In genomic region chr6:134566818-134567485, GRCm38 (mm10) we compare ENCODE assay signal across 8 mouse cellular contexts. TPM values are rescaled to one million over a fixed set of nuclear protein-coding genes. Genes with fewer than 3 reads are reported as not detected.
DNase-seq lines count a peak whose midpoint lies in the region; ATAC-seq and TF ChIP-seq lines count a peak whose summit lies in the region.

TSS of gene Lrp6 (minus strand) at chr6:134566965.

- intact Hi-C loops in left cerebral cortex, adult 2 months (cut with DNase I), result loop anchor here (1.0 to 5.0 kb wide), 3 partner anchors 40 to 128 kb away; no protein-coding TSS in a partner anchor

- H3K27ac ChIP-seq in hindbrain, postnatal 0 days, result peak within 1 kb of the TSS; percentile 100
- peak within 1 kb of the TSS; percentile 95 for H3K27ac ChIP-seq in left cerebral cortex, adult 2 months
- peak within 1 kb of the TSS; percentile 33; the same call in 1 of the 2 replicates for H3K27ac ChIP-seq in macrophage

- H3K79me2 ChIP-seq in macrophage (ENCODE audit: inconsistent target), result peaks cover 43% of the 10 kb centered on the region

- WGBS in hindbrain, postnatal 0 days, result under 1% methylated on average over 82 of the region's 99 CpGs
- WGBS in macrophage (ENCODE audit: missing documents), result 1% methylated on average over 99 of the region's 99 CpGs

- H3K4me3 ChIP-seq in hindbrain, postnatal 0 days (ENCODE audit: low read length), result peak within 1 kb of the TSS; percentile 83
- H3K4me3 ChIP-seq in left cerebral cortex, adult 2 months, result peak within 1 kb of the TSS; percentile 72
- H3K4me3 ChIP-seq in macrophage (ENCODE audit: inconsistent target), result peak within 1 kb of the TSS; percentile 77

- no peaks in the 10 kb centered on the region for H3K9me3 ChIP-seq in hindbrain, postnatal 0 days (ENCODE audit: low read length)

- H3K4me2 ChIP-seq in hindbrain, postnatal 0 days (ENCODE audit: low read depth, low read length), result peak within 1 kb of the TSS; percentile 65

- no peaks in the 10 kb centered on the region for H3K27me3 ChIP-seq in hindbrain, postnatal 0 days (ENCODE audit: insufficient read depth, low read length)

- H3K36me3 ChIP-seq in hindbrain, postnatal 0 days (ENCODE audit: insufficient read depth, low read length), result no peaks in the 10 kb centered on the region
- no peaks in the 10 kb centered on the region for H3K36me3 ChIP-seq in macrophage (ENCODE audit: inconsistent target)

- H3K4me1 ChIP-seq in hindbrain, postnatal 0 days (ENCODE audit: insufficient read depth, low read length), result peaks cover 12% of the 10 kb centered on the region; the same call in 1 of the 2 replicates

- peak within 1 kb of the TSS; percentile 94 for H3K9ac ChIP-seq in hindbrain, postnatal 0 days (replicated peaks; ENCODE audit: low read length)

- ATAC-seq in hindbrain, postnatal 0 days, result peak; percentile 95

- DNase-seq in WW6 (ENCODE audit: low read depth, low spot score), result peak; percentile 76
- DNase-seq in cerebellum, postnatal 36 days, result peak; percentile 82 to 83
- DNase-seq in gastrocnemius, adult 8-10 months (ENCODE audit: low spot score in 2 of 2), result peak; percentile 72 to 77
- peak; percentile 94 for DNase-seq in hindbrain, postnatal 0 days (ENCODE audit: low spot score)
- peak; percentile 78 to 81 for DNase-seq in left cerebral cortex, adult 2 months (ENCODE audit: extremely low spot score in 1 of 2, low spot score in 2 of 2)
- peak; percentile 87 for DNase-seq in retina, postnatal 7 days (ENCODE audit: low read depth, low spot score)
- DNase-seq in urinary bladder, adult 18-20 months (ENCODE audit: low spot score in 2 of 2), result peak; percentile 73 to 74

- TF ChIP-seq CTCF in hindbrain, postnatal 0 days (IDR thresholded peaks at IDR 0.05; ENCODE audit: low read depth), result no peak
- no peak for TF ChIP-seq CTCF in left cerebral cortex, adult 2 months (IDR thresholded peaks at IDR 0.05)

RNA-seq across cellular contexts. Expression of gene Lrp6, which starts in this region (rescaled TPM):
- total RNA-seq in gastrocnemius, adult 8-10 months (2022), result 10 to 100 TPM; 35.7 to 50.1 (median 41.2) TPM
- 23.9 and 26.1 TPM in 2 replicates for total RNA-seq in hindbrain, postnatal 0 days (2014; rRNA removed)
- 12.1 and 13.0 TPM in 2 replicates for polyA plus RNA-seq in hindbrain, postnatal 0 days (2015; fragmentation: Nextera tagmentation; extraction: Ambion mirVana)
- total RNA-seq in left cerebral cortex, adult 2 months (2021), result 10 to 100 TPM; 47.2 to 48.0 TPM
- 100 to 1,000 TPM in 15 of 26 experiments, 10 to 100 TPM in 11; 15.9 to 238 (median 128) TPM for total RNA-seq in macrophage (2018; cell fraction: chromatin; rRNA removed)
- total RNA-seq in macrophage (2018; cell fraction: cytosol; rRNA removed), result 100 to 1,000 TPM in 9 of 26 experiments, 10 to 100 TPM in 17; 25.0 to 143 (median 66.5) TPM
- 100 to 1,000 TPM in 16 of 26 experiments, 10 to 100 TPM in 10; 37.2 to 288 (median 110) TPM for total RNA-seq in macrophage (2018; cell fraction: nucleus; rRNA removed)
- polyA plus RNA-seq in macrophage (2018), result 39.1 to 57.6 TPM (median 52.8 TPM) in 3 replicates

Comparison
In these comparisons a context has a peak if more than half of its experiments do, and no peak if none do; other contexts are left out.
1. Peak in every context shown above with its lines: DNase-seq, ATAC-seq, H3K4me3 ChIP-seq and H3K27ac ChIP-seq.
2. H3K27ac ChIP-seq: peak in every context shown above with its lines; median percentile 100 in hindbrain, postnatal 0 days; 95 in left cerebral cortex, adult 2 months; 33 in macrophage.